In the genomic region with DNA sequence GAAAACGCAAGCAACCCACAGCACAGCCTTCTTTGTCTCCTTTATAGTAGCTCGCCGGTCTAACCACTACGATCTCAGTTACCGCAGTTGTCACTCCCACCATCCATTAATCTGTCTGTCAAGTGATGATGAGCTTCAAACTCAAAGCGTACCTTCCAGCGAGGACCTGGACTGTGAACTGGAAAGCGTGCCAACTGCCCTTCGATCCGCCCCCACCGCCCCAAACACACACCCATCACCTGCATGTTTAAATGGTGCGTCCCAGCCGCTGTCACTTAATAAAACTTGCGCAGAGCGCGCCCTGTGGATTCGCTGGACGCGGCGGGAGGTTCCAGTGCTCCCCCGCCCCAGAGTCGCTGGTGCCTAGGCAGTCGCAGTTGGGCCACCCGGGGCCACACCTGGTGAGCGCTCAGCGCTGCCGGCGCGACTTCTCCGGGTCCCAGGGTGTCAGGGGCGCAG, we compare ENCODE assay signal across 9 mouse cellular contexts. TPM values are rescaled to one million over a fixed set of nuclear protein-coding genes. Genes with fewer than 3 reads are reported as not detected.
A peak's percentile ranks its signal among the peaks of the same experiment; 100 is the strongest.
DNase-seq lines count a peak whose midpoint lies in the region; ATAC-seq and TF ChIP-seq lines count a peak whose summit lies in the region.
"Had no signal": no experiment of that assay in that cellular context is flagged by ENCODE, and none has a peak within 500 bp of the region (broad histone marks: within the 10 kb centered on the region; RNA-seq: fewer than 3 reads in every experiment).

TSS of gene Slc5a8 (plus strand) at position 361 of the 459 bp plus-strand sequence.

- peak within 1 kb of the TSS; percentile 16; the same call in 1 of the 2 replicates for H3K4me3 ChIP-seq in lung, embryonic 15.5 days
- H3K4me3 ChIP-seq in hindbrain, embryonic 14.5 days (replicated peaks; ENCODE audit: low read length): peak within 1 kb of the TSS; percentile 35
- H3K4me3 ChIP-seq in limb, embryonic 13.5 days: peak within 1 kb of the TSS; percentile 37
- H3K4me3 ChIP-seq in stomach, postnatal 0 days (ENCODE audit: low read depth, low read length): peak within 1 kb of the TSS; percentile 17

- no peaks in the 10 kb centered on the region for H3K36me3 ChIP-seq in lung, embryonic 15.5 days
- no peaks in the 10 kb centered on the region for H3K36me3 ChIP-seq in hindbrain, embryonic 14.5 days (replicated peaks; ENCODE audit: control insufficient read depth, insufficient read depth)
- no peaks in the 10 kb centered on the region for H3K36me3 ChIP-seq in limb, embryonic 13.5 days
- H3K36me3 ChIP-seq in stomach, postnatal 0 days (ENCODE audit: control insufficient read depth, insufficient read depth, low read length): no peaks in the 10 kb centered on the region

- no peak within 1 kb of the TSS for H3K9ac ChIP-seq in lung, embryonic 15.5 days
- no peak within 1 kb of the TSS for H3K9ac ChIP-seq in hindbrain, embryonic 14.5 days
- H3K9ac ChIP-seq in limb, embryonic 13.5 days: peak within 1 kb of the TSS; percentile 25; the same call in 1 of the 2 replicates
- no peak within 1 kb of the TSS for H3K9ac ChIP-seq in stomach, postnatal 0 days (ENCODE audit: low read length)

- peaks cover 30% of the 10 kb centered on the region for H3K27me3 ChIP-seq in lung, embryonic 15.5 days
- peaks cover 31% of the 10 kb centered on the region for H3K27me3 ChIP-seq in hindbrain, embryonic 14.5 days (ENCODE audit: control insufficient read depth, insufficient read depth, low read length)
- H3K27me3 ChIP-seq in limb, embryonic 13.5 days: peaks cover 46% of the 10 kb centered on the region
- H3K27me3 ChIP-seq in stomach, postnatal 0 days (ENCODE audit: control insufficient read depth, insufficient read depth, low read length): peaks cover 3% of the 10 kb centered on the region; the same call in 1 of the 2 replicates

- no peaks in the 10 kb centered on the region for H3K9me3 ChIP-seq in lung, embryonic 15.5 days
- no peaks in the 10 kb centered on the region for H3K9me3 ChIP-seq in hindbrain, embryonic 14.5 days (ENCODE audit: control insufficient read depth, low read length)
- 0 out of 2 replicates have a peak, but pooled peaks cover 3% of the 10 kb centered on the region for H3K9me3 ChIP-seq in limb, embryonic 13.5 days
- H3K9me3 ChIP-seq in stomach, postnatal 0 days (ENCODE audit: control insufficient read depth, low read length): no peaks in the 10 kb centered on the region

- no peak for DNase-seq in lung, postnatal 14 days
- no peak for DNase-seq in hindbrain, embryonic 14.5 days (ENCODE audit: low spot score)
- DNase-seq in stomach, postnatal 0 days (ENCODE audit: low spot score): no peak
- DNase-seq in right cerebral cortex, postnatal 36 days (ENCODE audit: low spot score in 2 of 2): no peak
- DNase-seq in spleen, adult 12 weeks (ENCODE audit: low spot score): no peak
- DNase-seq in cerebellum, postnatal 14 days: no peak

- TF ChIP-seq CTCF in stomach, postnatal 0 days (IDR thresholded peaks at IDR 0.05; ENCODE audit: low read depth): no peak

- H3K27ac ChIP-seq in lung, embryonic 15.5 days: no peak within 1 kb of the TSS
- H3K27ac ChIP-seq in hindbrain, embryonic 14.5 days: no peak within 1 kb of the TSS
- H3K27ac ChIP-seq in limb, embryonic 13.5 days: no peak within 1 kb of the TSS
- H3K27ac ChIP-seq in stomach, postnatal 0 days (replicated peaks): no peak within 1 kb of the TSS

- no peak for TF ChIP-seq EP300 in stomach, postnatal 0 days (optimal IDR thresholded peaks at IDR 0.05)

- WGBS in lung, embryonic 15.5 days: 2% methylated on average over 31 of the region's 31 CpGs
- 5% methylated on average over 31 of the region's 31 CpGs for WGBS in hindbrain, embryonic 14.5 days
- WGBS in limb, embryonic 13.5 days: 3% methylated on average over 31 of the region's 31 CpGs
- WGBS in stomach, postnatal 0 days: 4% methylated on average over 31 of the region's 31 CpGs

- H3K4me2 ChIP-seq in lung, embryonic 15.5 days: peak within 1 kb of the TSS; percentile 43
- peak within 1 kb of the TSS; percentile 79 for H3K4me2 ChIP-seq in hindbrain, embryonic 14.5 days (replicated peaks)
- peak within 1 kb of the TSS; percentile 61 for H3K4me2 ChIP-seq in limb, embryonic 13.5 days (replicated peaks)
- peak within 1 kb of the TSS; percentile 34 for H3K4me2 ChIP-seq in stomach, postnatal 0 days (replicated peaks; ENCODE audit: low read depth)

- no peaks in the 10 kb centered on the region for H3K4me1 ChIP-seq in lung, embryonic 15.5 days
- H3K4me1 ChIP-seq in hindbrain, embryonic 14.5 days (replicated peaks; ENCODE audit: control insufficient read depth, insufficient read depth, low read length): peaks cover 8% of the 10 kb centered on the region; the same call in 1 of the 2 replicates
- peaks cover 10% of the 10 kb centered on the region for H3K4me1 ChIP-seq in limb, embryonic 13.5 days
- no peaks in the 10 kb centered on the region for H3K4me1 ChIP-seq in stomach, postnatal 0 days (replicated peaks; ENCODE audit: control insufficient read depth, insufficient read depth)

- ATAC-seq in lung, embryonic 15.5 days (ENCODE audit: borderline replicate concordance, extremely low read depth, low FRiP score, low TSS enrichment): no peak
- ATAC-seq in hindbrain, embryonic 14.5 days (ENCODE audit: low FRiP score): no peak
- no peak; the same call in 1 of the 2 replicates for ATAC-seq in limb, embryonic 13.5 days (ENCODE audit: low FRiP score, low read depth)
- no peak for ATAC-seq in stomach, postnatal 0 days (ENCODE audit: low FRiP score, low TSS enrichment)
- ATAC-seq: Patski had no signal

RNA-seq across cellular contexts. Expression of gene Slc5a8, which starts in this region (rescaled TPM):
- polyA plus RNA-seq in lung, embryonic 15.5 days (2015; fragmentation: Nextera tagmentation; extraction: Ambion mirVana): 0.03 and 0.11 TPM in 2 replicates
- 0.04 and 0.08 TPM in 2 replicates for polyA plus RNA-seq in hindbrain, embryonic 14.5 days (2014; fragmentation: Nextera tagmentation; extraction: Ambion mirVana)
- 0.04 and 0.05 TPM in 2 replicates for polyA plus RNA-seq in limb, embryonic 13.5 days (2015; fragmentation: Nextera tagmentation; extraction: Ambion mirVana)
- 0.07 and 0.23 TPM in 2 replicates for polyA plus RNA-seq in stomach, postnatal 0 days (2015; fragmentation: Nextera tagmentation; extraction: Ambion mirVana)
